Mouse (Mus musculus): ENCODE measurements around the gene Camsap3.

The Camsap3 gene

DNA sequence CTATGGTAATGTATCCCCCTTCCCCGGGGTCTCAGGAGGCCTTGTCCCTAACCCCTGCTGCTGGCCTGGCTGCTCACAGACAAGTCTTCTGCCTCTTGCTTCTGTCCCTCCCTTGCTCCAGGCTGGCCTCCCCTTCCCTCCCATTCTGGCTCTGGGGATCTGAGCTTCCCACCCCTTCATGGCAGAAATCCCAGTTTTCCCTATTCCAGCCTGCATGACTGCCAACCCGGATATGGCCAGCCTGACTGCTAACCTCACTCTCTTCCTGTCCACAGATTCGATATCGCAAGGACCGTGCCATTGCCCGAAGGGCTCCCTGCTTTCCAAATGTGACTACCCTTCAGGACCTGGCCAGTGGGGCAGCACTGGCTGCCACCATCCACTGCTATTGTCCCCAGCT is 13.3 kb downstream of the Camsap3 start:
- no peak for ATAC-seq (ENCODE audit: low TSS enrichment)

DNA sequence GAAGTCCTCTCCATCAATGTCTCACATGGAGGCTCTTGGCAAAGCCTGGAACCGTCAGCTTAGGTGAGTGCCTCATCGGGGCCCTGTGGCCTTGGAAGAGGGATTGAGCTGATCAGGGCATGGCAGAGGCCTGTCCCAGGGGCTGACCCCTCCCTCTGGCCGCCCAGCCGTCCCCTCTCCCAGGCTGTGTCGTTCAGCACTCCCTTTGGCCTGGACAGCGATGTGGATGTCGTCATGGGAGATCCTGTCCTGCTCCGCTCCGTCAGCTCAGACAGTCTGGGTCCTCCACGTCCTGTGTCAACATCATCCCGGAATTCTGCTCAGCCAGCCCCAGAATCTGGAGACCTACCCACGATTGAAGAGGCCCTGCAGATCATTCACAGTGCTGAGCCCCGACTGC is 16.3 kb downstream of the Camsap3 start:
- ATAC-seq (ENCODE audit: low TSS enrichment), result no peak

DNA sequence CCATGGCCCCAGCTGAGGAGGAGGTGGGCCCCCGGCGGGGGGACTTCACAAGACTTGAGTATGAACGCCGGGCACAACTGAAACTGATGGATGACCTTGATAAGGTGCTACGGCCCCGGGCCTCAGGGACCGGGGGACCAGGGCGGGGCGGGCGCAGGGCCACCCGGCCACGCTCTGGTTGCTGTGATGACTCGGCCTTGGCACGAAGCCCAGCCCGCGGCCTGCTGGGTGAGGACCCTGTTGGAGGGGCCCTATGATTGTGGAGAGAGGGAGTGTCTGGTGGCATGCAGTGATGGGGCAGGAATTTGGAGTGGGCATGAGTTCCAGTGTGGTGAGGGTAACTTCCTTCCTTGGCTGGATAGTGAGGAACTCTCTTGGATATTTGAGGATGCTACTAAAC is 19.5 kb downstream of the Camsap3 start:
- no peak for ATAC-seq (ENCODE audit: low TSS enrichment)

DNA sequence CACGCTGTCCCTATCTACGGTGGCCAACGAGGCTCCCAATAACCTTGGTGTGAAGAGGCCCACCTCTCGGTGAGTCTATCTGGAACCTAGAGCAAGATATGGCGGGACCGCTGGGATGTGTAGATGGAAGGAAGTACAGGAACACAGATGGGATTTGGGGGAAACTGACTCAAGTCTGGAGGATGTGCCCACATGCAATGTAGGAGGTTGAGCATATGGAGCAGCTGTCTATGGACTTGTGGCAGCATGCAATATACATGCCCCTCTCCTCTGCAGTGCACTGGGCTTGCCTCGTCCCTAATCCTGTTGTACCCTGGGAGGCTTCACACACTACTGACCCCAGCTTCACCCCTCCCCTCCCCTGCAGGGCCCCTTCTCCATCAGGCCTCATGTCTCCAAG is 20.7 kb downstream of the Camsap3 start:
- peak; percentile 21; the same call in 1 of the 2 replicates for ATAC-seq (ENCODE audit: low TSS enrichment)

DNA sequence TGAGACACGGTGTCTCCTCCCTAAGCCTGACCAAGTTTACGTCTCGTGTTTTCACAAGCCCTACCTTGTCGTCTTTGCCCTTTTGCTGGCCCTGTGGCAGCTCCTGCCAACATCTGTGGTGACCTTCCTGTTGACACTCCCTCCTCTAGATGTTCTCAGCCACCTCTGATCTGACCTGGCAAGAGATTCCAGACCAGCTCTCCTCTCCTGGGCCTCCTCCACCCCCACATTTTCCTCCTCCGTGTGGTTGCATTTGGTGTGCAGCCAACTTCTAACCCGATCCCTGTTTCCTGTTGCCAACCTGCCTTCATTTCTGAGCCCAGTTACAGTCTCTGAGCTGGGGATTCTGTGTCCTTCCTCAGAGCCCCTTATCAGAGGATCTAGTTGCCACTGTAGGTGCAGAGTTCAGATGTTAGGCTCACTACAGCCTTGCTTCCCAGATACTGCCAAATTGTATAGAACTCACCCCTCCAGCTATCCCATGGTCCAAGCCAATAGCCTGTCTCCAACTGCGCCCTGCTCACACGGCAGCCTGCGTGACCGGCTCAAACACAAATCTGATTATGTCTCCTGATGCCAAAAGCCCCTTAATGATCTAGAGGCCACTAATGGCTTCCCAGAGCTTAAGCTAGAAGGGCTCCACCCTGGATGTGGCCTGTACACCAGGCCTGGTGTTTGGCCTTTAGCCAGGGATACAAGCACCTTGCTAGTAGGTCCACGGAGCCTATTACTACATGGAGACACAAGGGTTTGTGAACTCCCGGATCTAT is 22.1 kb downstream of the Camsap3 start:
- ATAC-seq (ENCODE audit: low TSS enrichment), result peak; percentile 6; the same call in 1 of the 2 replicates

DNA sequence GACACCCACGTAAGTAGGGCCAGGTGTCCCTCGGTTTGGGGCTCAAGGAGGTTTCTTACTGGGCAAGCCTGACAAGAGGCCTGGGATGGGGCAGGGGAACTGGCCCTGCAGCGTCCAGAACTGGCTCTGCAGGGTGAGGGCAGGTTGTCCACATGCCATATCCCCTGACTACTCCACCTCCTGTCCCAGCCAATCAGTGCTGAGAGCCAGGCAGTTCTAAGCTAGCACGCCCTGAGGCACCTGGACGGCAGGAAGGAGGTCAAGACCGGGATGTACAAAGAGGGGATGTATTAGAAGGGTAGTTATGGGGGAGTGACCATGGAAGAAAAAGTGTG is 22.7 kb downstream of the Camsap3 start:
- ATAC-seq (ENCODE audit: low TSS enrichment), result no peak

DNA sequence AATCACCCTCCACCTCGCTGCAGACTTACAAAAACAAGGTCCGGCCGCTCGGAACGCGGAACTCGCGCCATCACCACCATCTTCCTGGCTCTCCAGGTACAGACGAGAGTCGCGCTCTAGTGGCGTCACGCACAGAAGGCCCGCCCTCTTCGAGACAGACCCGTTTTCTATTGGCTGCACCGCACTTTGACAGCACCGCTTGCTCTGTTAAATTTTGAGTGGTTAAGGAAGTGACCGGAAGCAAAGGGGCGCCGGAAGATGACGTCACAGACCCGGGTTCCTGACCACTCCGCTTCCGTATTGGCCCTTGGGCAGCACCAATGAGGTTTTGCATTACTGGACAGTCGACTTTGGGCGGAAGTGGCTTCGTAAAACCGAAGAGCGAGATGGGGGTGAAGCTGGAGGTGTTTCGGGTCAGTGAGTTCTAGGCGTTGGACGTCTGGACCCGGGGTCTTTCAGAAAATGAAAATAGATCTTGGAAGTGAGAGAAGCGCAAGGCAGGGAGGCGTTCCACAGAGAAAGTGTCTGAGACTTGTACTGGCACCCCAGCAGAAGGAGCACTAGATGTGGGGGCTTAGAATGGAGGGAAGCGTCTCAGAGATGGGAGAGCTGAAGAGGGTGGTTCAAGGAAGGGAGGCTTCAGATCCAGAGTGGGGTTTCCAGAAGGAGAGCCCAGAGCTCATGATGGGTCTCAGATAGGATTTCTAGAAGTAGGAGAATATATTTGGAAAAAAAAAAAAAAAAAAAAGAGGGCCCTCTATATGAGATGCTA is 34.3 kb downstream of the Camsap3 start, which contains the start of the genes Xab2 and Pet100:
Xab2 (minus strand) TSS at position 118 of the 772 bp plus-strand sequence.
Pet100 (plus strand) TSS at position 350 of the 772 bp plus-strand sequence.
- peak; percentile 93 for ATAC-seq (ENCODE audit: low TSS enrichment)

DNA sequence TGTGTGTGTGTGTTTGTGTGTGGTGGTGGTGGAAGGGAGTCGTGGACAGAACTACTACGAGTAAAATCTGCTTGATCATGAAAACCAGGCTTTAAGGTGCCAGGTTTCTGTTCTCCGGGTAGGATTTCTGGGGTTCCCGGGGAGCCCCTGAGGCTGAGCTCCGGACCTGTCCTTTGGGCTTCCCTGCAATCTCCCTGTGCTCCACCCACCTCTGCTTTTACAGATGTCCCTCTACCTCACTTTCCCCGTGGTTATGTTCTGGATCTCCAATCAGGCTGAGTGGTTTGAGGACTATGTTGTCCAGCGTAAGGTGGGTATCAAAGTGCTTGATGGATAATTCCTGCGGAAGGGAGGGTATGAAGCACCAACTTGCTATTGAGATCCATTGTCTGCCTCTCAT is 35.0 kb downstream of the Camsap3 start:
- no peak for ATAC-seq (ENCODE audit: low TSS enrichment)

DNA sequence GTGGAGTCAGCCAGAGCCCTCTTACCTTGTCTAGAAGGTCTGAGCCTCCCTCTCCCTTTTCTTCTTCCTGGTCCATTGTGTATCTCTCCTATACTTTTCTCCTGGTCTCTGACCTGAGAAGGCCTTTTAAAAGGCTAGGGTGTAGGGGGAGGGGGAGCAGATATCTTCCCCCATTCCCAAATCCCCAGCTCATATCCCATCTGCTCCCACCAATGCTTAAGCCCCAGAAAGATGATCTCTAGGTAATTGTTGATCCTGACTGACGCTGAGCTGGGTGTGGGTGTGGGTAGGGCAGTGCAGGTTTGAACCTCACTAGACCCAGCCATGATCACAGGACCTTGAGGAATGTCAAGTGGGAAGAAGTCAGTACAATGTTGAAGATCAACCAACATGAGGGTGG is 38.4 kb downstream of the Camsap3 start, which contains the start of gene Pcp2:
Pcp2 (minus strand) TSS at position 101 of the 400 bp plus-strand sequence.
- no peak for ATAC-seq (ENCODE audit: low TSS enrichment)

DNA sequence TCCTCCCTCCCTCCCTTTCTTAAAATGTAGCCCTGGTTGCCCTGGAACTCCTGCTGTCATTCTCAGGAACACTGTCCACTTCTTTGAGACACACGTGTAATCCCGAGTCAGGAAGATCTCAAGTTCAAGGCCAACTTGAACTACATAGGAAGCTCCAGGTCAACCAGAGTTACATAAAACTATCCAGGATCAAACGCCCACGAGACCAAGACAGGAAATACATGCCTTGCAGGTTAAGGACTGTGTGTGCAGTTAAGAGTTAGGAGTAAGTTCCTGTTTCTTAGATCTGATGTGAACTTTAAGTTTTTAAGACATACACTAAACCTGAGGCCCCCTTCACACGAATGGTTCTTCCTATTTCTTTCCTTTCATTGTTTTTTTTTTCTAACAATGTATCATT is 39.9 kb downstream of the Camsap3 start:
- no peak for ATAC-seq (ENCODE audit: low TSS enrichment)

DNA sequence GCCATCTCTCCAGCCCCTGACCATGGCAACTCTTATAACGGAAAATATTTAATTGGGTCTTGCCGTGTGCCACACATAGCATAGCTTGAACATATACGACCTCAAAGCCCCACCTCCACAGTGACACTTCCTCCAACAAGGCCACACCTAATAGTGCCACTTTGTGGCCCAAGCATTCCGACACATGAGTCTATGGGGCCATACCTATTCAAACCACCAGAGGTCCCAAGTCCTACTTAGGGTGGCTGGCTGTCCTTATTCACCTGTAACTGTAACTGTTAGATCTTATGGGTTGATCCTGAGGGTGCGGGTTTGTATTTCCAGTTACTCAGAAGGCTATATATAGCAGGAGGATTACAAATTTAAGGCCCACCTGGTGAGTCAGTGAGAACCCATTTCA is 40.9 kb downstream of the Camsap3 start:
- ATAC-seq (ENCODE audit: low TSS enrichment), result 0 out of 2 replicates have a peak, but pooled peaks have one; percentile 42

DNA sequence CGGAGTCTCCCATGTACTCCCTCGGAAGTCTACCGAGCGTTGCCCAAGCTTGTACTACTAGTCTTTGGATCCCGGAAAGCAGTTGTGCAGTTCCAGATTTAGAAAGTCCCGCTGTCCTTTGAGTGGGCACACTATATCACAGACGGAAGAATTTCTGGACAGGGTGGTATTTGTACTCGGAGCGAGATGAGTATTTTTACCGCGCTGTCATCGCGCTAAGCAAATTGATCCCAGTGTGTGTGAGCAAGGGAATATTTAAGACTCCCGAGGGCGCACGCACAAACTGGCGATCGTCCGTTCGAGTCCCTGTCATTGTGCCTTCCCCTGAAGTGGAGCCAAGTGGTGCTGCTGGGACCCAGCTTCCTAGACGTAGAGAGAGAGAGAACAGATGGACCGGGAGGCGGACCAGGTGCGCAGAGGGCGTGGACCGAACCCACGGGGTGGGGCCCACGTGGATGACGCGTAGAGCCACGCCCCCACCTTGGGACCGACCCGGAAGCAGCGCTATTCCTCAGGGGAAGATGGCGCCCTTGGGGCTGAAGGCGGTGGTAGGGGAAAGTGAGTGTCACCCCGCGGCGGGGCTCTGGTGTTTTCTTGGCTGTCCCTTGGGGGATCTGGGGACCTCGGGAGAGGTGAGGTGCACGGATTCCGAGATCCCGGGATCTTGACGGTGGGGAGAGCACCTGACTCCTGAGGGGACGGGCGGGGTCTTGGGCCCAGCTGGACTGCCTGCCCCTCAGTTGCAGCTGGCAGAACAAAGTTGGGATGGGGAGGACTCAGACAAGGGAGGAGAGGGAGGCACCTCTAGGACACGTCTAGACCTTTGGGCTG is 43.8 kb downstream of the Camsap3 start, which contains the start of gene Stxbp2:
Stxbp2 (plus strand) TSS at position 309 of the 831 bp plus-strand sequence.
- peak; percentile 85 for ATAC-seq (ENCODE audit: low TSS enrichment)

DNA sequence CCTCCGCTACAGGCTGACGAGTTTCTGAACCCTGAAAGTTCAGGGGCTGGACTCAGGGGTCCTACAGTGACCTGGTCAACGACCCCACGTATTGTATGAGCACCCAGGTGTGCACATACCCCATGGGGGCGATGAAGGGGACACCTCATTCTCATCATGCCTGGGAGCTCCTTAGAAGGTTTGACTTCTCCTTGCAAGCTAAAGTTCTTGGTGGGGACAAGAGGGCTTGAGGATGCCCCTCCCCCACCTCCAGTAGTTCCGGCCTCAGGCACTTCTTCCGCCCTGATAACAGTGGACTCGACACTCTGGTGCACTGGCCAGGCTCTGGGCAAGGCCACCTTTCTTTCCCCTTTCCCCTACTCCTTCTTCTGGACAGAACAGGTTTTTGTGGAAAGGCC is 44.4 kb downstream of the Camsap3 start:
- no peak for ATAC-seq (ENCODE audit: low TSS enrichment)

DNA sequence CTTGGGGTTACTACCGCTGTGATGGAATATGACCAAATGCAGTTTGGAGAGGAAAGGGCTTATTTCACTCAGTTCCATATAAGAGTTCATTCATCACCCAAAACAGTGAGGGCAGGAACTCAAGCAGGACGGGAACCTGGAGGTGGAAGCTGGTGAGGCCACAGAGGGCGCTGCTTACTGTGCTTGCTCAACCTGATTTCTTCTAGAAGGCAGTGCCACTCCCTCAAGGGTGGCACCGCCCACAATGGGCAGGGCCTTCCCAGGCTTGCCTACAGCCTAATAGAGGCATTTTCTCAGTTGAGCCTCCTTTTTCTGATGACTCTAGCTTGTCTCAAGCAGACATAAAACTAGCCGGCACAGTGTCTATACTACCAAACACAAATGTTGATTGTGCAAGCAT is 58.7 kb downstream of the Camsap3 start:
- ATAC-seq (ENCODE audit: low TSS enrichment), result no peak; the same call in 1 of the 2 replicates

DNA sequence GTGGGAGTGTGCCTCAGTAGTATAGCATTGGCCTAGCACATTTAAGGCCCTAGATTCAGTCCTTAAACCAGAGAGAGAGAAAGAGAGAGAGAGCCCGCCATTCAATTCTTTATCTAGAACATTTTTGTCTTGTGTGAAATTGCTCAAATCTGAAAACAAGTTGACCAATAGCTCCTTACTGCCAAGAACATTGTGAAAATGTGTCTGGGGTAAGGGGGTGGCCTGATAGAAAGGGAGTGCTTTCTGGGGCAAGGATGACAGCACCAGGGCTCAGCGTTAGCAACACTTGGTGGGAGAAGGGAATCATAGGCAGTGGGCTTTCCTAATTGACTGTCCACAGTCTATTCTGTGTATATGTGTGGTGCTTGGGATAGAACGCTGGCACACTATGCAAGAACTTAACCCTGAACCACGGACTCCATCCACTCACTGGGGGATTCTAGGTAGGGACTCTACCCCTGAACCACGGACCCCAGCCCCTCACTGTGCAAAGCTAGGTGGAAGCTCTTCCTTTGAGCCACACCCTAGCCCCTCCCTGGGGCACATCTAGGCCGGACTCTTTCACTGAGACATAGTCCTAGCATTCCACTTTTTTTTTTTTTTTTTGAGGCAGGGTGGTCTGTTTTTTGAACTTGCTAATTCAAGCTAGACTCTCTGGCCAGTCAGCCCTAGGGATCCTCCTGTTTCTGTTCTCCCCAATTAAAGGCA is 59.9 kb downstream of the Camsap3 start:
- no peak for ATAC-seq (ENCODE audit: low TSS enrichment)

DNA sequence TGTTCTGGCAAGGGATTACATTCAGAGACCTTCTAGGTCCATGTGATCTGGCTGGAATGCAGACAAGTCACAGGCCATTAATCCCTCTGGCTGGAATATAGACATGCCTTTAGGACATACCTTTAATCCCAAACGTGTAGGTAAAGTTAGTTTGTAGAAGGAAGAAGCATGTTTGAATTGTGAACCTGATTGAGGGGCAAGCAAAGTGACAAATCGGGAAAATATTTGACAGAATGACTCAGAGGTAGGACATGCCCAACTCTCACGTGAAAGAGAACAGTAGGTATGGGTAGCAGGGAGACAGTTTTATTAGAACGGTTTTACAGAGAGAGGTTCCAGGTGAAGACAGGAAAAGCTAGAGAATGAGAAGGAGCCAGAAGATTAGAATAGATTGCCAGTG is 60.5 kb downstream of the Camsap3 start:
- no peak for ATAC-seq (ENCODE audit: low TSS enrichment)

DNA sequence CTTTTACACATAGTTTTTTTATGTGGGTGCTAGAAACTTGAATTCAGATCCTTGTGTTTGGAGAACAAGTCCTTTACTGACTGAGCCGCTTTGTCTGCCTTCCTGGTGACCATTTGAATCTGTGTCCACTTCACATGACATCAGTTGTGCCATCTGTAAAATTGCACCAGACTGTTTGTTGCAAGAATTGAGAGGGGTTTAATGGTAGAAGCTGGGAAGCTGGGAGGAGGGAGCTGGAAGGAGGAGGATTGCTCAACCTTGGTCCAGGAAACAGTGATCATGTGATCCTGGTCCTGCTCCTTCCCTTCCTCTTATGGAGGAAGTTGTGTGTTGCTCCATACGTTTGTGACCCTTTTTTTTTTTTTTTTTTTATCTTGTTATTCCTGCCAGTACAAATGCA is 61.2 kb downstream of the Camsap3 start:
- ATAC-seq (ENCODE audit: low TSS enrichment), result no peak

DNA sequence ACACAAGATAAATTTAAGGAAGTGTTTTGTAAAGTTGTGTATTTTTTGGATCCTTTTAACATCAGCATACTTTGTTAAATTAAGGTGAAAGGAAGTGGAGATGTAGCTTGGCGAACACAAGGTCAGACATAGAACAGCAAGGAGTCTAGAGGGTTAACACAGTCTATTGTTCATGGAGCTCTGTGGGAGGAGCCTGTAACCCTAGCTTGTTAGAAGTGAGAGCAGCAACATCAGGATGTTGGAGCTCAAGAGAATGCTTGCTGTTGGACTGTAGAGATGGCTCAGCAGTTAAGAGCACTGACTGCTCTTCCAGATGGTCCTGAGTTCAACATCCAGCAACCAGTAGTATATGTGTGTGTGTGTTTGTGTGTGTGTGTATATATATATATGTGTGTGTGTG is 61.9 kb downstream of the Camsap3 start:
- no peak for ATAC-seq (ENCODE audit: low TSS enrichment)

DNA sequence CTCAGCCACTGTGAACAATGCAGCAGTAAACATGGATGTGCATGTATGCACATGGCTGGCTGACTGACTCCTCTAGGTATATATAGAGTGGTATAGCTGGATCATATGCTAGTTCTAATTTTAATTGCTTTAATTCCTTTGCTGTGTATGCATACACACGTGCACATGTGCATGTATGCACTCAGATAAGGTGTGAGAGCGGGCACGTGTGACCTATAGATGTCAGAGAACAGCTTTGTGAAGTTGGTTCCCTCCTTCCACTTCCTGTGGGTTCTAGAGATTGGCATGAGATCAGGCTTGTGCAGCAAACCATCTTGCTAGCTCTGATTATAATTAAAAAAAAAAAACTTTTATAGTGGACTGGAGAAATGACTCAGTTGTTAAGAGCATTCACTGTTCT is 65.8 kb downstream of the Camsap3 start:
- ATAC-seq (ENCODE audit: low TSS enrichment), result no peak

DNA sequence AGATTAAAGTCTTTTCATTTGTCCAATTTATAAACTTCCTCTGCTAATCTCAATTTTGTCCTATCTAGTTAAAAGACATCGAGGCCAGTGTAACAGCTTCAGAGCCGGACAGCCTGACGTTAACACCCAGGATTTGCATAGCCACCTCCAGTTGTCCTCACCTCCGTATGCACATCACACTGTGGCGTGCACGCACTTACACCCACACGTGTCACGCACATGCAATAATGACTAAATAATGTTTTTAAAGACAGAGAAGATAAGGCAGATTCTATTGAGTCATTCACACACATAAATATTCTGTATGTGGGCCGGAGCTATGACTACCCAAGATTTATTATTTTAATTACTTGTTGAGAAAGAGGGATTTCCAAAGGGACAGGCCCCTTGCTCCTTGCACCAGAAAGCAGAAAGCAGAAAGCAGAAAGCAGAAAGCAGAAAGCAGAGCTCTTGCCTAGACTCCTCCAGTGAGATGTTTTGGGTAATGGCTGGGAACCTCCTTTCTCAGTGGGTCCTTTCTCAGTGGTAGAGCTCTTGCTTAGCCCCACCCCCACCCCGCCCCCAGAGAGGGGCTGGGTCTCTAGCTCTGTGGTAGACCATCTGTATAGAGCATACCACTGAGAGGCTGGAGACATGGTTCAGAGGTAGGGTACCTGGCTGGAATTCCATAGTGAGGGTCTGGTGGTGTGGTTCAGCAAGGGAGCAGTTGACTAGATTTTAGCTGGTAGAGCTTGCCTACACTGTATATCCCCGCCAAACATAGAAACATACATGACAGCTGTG is 67.8 kb downstream of the Camsap3 start:
- ATAC-seq (ENCODE audit: low TSS enrichment), result no peak

DNA sequence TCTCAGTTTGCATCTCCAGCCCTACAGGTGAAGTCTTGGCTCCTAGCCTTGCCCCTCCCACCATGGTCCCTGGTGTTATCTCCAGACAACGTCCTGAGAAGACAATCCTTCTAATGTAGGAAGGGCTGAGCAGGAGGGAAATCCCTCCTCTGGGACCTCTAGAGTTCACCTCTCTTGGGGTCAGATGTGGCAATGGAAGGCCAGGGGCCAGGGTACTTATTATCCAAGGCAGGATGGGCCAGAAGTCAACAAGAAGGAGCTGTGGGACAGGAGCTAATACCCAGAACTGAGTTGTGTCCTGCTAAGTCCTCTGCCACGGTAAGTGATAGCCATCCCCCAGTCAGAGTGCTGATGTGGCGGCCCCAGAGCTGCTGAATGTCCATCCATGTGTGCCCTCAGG is 68.4 kb downstream of the Camsap3 start, which contains the start of gene Retn:
Retn (plus strand) TSS at position 245 of the 400 bp plus-strand sequence.
- ATAC-seq (ENCODE audit: low TSS enrichment), result no peak
